Mouse (Mus musculus): Measurements from ENCODE around the gene Atl1.

- TF ChIP-seq MXI1 (IDR thresholded peaks at IDR 0.05; ENCODE audit: low read depth, low read length), result no peak
- no peak for TF ChIP-seq MAFK (IDR thresholded peaks at IDR 0.05; ENCODE audit: borderline replicate concordance, low read depth, low read length)
- TF ChIP-seq E2F4 (IDR thresholded peaks at IDR 0.05; ENCODE audit: borderline replicate concordance, low read depth, low read length), result no peak
- TF ChIP-seq CTCF (IDR thresholded peaks at IDR 0.05 in 2 of 3, conservative IDR thresholded peaks at IDR 0.05 in 1 of 3; ENCODE audit: control insufficient read depth in 1 of 3, insufficient read depth in 1 of 3, low read depth in 2 of 3, low read length in 3 of 3, poor library complexity in 1 of 3, severe bottlenecking in 1 of 3), result no peak
- no peak for TF ChIP-seq GATA1 (IDR thresholded peaks at IDR 0.05; ENCODE audit: low read depth, low read length)
- no peak for TF ChIP-seq TBP (IDR thresholded peaks at IDR 0.05; ENCODE audit: low read depth, low read length)
- no peak for TF ChIP-seq POLR2A (IDR thresholded peaks at IDR 0.05; ENCODE audit: control insufficient read depth in 1 of 2, insufficient read depth in 1 of 2, low read depth in 1 of 2, low read length in 2 of 2, poor library complexity in 1 of 2)
- no peak for TF ChIP-seq ZKSCAN1 (IDR thresholded peaks at IDR 0.05; ENCODE audit: low read depth, low read length)
- no peak for TF ChIP-seq TCF12 (IDR thresholded peaks at IDR 0.05; ENCODE audit: low read depth, low read length)
- no peak for TF ChIP-seq EP300 (IDR thresholded peaks at IDR 0.05; ENCODE audit: low read depth in 1 of 2, low read length in 2 of 2)
- TF ChIP-seq MAZ (IDR thresholded peaks at IDR 0.05; ENCODE audit: low read depth, low read length), result no peak
- no peak for TF ChIP-seq USF2 (IDR thresholded peaks at IDR 0.05; ENCODE audit: borderline replicate concordance in 1 of 2, insufficient read depth in 1 of 2, low read depth in 1 of 2, low read length in 2 of 2)
These were observed 5.7 kb downstream of the Atl1 start for GRCm38 (mm10) chr12:69898119-69898518.
